Mouse (Mus musculus) left cerebral cortex, adult 11 months (tissue): ENCODE measurements around the gene Pafah2.

Source experiments
- DNase-seq: peaks from one replicate; pipeline ENCODE4 v3.0.0; 2022; ENCODE audit warnings: low spot score

The Pafah2 gene

DNA sequence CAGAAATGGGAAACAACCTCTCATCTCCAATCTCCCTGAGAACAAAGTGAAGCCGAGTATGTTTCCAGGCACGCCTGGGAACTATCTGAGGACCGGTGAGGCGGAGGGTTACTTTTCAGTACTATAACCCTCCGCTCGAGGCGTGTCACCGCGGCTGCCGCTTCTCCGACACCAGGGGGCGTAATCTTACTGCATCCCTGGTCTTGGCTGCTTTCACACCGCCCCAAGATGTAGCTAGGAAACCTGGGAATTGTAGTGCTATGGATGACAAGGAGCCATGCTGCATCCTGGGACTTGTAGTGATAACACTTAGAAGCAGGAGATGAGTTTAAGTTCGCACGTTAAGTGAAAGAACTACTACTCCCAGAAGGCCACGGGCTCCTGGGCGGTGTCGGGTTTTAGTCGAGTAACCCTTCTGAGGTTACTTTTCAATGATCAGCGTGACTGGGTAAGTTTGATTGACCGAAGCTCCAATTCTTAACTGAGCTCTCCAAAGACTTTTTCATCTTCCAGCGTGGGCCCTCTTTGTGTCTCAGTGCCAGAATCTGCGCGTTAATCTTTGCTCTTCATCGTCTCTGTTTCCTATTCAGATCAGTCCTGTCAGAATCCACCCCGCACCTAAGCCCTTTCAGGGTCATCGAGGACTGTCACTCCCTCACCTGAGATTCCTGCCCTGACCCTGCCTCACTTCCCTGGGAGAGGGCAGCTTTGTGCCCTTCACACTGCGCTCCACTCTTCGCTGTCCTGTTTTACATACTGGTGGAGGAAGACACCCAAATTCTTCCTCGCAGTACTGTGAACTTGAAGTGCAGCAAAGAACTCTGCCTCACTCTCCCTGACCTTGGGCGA lies at the start of gene Pafah2:
Gene Pafah2, plus strand, starts transcription at position 344 of the 849 bp plus-strand sequence.
- peak; percentile 99 for DNase-seq

GRCm38 (mm10) chr4:134348078-134348477 lies 48.0 kb upstream of the Pafah2 start:
- DNase-seq = no peak

DNA sequence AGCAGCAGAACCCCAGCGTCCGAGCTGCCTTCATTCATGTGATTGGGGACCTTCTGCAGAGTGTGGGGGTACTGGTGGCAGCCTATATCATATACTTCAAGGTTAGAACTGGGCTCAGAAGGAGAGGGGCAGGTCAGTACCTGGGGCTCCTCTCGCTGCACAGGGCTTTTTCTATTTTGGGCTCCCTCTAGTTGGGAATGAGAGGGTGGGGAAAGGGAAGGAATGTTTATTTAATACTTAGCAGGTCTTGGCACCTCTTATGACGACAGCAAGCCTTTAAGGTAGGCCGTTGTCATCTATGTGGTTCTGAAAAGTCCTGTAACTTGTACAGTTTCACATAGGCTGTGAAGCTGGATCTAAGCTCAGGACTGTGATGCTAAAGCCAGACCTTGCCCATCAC lies 47.6 kb upstream of the Pafah2 start:
- no peak for DNase-seq

DNA sequence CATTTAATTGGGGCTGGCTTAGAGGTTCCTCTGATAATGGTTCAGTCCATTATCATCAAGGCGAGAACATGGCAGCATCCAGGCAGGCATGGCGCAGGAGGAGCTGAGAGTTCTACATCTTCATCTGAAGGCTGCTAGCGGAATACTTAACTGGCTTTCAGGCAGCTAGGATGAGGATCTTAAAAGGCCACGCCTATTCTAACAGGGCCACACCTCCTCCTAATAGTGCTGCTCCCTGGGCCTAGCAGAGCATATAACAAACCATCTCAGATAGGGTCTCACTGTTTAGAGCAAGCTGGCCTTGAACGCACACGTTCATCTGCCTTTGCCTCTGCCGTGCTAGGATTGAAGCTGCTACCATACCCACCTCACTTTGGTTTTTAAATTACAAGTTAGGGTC lies 46.3 kb upstream of the Pafah2 start:
- DNase-seq = no peak

DNA sequence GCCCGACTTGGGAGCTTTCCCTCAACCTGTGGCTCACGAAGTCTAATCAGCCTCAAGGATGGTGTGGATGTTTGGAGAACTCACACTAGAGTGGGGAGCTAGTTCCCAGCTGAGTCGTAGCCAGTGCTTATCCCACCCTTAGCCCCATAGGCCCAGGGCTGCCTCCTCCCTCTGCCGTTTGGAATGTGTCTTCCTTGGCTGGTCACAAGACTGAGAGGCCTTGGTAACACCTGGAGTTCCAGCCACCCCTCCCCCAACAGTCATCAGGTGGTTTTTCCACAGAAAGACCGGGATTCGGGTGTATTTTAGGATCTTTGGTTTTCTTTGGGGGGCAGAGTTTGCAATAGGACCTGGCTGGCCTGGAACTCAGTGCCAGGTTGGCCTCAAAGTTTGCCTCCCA lies 45.5 kb upstream of the Pafah2 start:
- DNase-seq = no peak

GRCm38 (mm10) chr4:134351329-134352260 lies 44.5 kb upstream of the Pafah2 start:
- no peak for DNase-seq

DNA sequence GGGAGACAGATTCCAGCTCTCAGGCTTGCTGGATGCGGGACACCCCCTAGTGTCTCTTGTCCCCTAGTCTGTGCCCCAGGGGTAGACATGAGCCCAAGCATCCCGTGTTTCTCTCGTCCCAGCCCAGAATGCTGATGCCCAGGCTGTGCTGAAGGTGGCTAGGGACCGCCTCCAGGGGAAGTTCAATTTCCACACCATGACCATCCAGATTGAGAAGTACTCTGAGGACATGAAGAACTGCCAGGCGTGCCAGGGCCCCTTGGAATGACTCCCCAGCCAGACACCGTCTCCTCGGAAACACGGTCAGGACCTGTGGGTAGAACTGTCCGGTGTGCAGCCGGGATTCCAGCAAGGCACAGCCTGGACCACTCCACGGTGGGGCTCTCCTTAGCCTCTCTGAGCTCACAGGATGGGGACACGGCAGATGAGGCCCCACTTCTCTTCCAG lies 43.8 kb upstream of the Pafah2 start:
- DNase-seq = no peak

DNA sequence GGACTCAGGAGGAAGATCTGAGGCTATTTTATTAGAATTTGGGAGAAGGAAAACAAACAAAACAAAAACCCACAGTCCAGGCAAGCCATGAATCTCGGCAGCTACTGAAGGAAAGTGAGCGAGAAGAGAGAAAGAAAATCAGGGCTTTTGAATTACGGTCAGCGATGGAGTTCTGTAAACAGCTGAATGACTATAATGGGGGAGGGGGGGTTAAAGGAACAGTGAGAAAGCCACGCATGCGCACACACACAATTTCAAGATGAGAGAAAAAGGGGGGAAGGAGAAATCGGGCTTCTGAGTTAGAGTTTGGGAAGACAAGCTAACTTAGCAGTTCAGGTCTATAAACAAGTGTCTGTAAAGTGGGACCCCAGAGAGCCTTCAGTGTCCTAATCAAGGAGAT lies 43.2 kb upstream of the Pafah2 start:
- DNase-seq = no peak

DNA sequence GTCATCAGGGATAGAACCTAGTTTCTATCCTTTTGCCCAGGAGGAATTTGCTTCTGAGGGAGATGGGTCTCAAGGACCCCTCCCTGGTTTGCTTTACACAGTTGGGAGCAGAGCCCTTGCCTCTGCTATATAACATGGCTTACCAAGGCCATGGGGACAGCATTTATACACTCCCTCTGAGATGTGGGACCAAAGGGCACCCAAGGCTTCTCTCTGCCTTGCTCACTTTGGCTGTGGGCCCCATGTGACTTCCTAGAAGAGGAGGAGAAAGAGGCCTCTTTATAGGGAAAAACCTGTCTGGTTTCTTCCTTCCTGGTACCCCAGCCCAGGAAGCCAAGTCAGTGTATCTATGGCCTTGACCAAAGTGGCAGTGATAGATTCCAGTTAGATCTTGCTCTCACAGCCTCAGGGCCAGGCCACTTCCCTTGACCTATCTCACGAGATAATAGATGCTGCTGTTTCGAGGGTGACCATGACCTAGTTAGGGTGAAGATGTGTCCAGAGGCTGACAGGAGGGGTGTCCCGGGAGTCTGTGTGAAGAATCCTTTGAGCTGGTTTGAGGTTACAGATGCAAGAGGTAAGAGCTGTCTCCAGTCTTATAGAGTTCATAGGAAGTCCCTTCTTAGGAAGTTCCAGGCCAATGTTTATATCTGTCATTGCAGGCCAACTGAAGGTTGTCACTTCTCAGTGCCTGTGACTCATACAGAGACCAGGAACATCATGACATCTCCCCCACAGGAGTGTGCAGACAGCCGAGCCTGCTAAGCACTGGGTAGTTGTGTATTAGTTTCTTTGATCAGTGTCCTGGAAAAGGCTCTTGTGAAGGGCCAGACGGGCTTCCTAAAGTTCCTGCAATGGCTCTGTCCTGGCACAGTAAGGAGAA lies 42.4 kb upstream of the Pafah2 start:
- no peak for DNase-seq

GRCm38 (mm10) chr4:134355841-134356452 lies 40.2 kb upstream of the Pafah2 start:
- no peak for DNase-seq

GRCm38 (mm10) chr4:134356591-134357460 lies 39.3 kb upstream of the Pafah2 start:
- DNase-seq = no peak

DNA sequence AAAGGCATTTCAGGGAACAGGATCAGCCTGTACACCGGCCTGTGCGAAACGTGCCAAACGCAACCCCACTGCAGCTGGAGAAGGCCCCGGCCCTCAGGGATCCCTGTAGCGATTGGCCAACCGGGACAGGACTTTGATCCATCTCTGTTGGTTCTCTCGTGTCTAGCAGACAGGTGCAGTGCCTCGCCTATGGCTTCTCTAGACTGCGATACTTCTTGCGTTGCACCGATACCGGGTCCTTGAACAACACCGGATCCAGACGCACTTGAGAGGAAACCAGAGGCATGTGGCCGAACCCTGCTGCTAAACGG lies 38.7 kb upstream of the Pafah2 start:
- DNase-seq = no peak

DNA sequence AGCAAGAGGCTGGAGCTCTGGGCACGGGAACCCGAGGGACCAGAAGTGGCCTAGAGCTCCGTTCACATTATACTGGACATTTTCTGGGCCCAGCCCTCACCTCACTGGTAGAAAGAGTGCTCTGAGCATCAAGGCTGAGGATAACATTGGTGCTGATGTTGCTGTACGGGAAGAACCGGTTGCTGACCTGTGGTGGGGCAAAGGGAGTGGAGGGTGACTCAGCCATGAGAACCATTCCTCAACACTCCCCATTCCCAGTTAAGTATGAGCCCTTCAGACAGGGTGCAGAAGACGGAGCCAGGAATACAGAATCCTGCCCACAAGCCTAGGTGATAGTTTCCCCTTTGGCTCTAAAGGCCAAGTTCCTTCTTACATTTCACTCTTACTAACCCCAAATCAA lies 36.5 kb upstream of the Pafah2 start:
- no peak for DNase-seq

DNA sequence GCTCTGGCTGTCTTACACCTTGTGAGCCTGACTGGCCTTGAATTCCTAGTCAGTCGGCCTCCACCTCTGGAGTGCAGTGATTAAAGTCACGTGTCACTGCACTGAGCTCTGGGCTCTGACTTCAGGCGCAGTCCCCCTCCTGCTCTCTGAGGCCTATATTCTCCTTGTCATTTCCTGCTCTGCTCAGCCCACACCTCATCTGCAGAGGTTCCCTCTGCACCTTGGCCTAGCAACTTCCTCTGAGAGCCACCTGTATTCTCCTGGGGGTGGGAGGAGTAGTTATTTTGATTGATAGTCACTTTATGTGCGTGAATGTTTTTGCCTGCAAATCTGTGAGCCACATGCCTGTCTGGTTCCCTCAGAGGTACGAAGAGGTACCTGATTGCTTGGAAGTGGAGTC lies 34.9 kb upstream of the Pafah2 start:
- no peak for DNase-seq

- DNase-seq = no peak
Measured at GRCm38 (mm10) chr4:134362124-134362523, 34.0 kb upstream of the Pafah2 start.

- DNase-seq = no peak
Measured at GRCm38 (mm10) chr4:134362586-134362985, 33.5 kb upstream of the Pafah2 start.

GRCm38 (mm10) chr4:134365280-134365679 lies 30.8 kb upstream of the Pafah2 start:
- DNase-seq = no peak

DNA sequence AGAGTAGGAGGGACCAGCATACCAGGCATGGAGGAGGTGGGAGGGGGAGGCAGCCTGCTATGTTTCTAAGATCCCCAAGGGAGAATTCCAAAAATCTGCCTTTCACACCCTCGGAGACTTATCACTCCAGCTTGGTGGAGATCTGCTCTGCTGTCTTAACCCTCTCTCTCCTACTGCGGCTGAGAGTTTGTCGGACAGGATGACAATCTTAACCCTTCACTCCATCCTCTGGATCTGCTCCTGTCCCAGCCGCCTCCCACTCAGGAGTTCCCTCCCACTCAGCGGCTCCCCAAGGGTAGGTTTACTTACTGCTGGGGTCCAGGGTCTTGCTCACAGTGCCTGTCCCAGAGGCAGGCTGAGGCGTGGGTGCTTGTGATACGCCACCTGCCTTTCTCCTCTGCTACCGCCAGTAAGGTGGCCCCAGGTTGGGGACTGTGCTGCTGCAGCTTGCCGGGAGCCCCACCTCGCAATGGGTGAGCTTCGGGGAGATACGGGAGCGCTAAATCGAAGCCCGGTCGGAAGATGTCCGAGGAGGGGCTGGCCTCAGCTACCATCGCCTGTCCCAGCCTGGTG lies 25.4 kb upstream of the Pafah2 start:
- peak; percentile 66 for DNase-seq

GRCm38 (mm10) chr4:134371316-134371855 lies 24.7 kb upstream of the Pafah2 start:
- DNase-seq = no peak

GRCm38 (mm10) chr4:134372294-134372747 lies 23.8 kb upstream of the Pafah2 start:
- peak; percentile 74 for DNase-seq
